28 mouse cellular contexts compared by ENCODE assay signal in genomic region chr3:25707380-25707779, GRCm38 (mm10).
"Had no signal": no experiment of that assay in that cellular context is flagged by ENCODE, and none has a peak within 500 bp of the region (broad histone marks: within the 10 kb centered on the region; RNA-seq: fewer than 3 reads in every experiment).

No protein-coding gene starts in this region.

- H3K4me1 ChIP-seq: embryonic facial prominence, embryonic 10.5 days; embryonic facial prominence, embryonic 12.5 days; embryonic facial prominence, embryonic 13.5 days; embryonic facial prominence, embryonic 15.5 days; forebrain, embryonic 10.5 days; forebrain, embryonic 12.5 days; forebrain, embryonic 13.5 days; forebrain, embryonic 15.5 days had no signal

- H3K27me3 ChIP-seq: embryonic facial prominence, embryonic 12.5 days; embryonic facial prominence, embryonic 13.5 days; embryonic facial prominence, embryonic 15.5 days; forebrain, embryonic 12.5 days; forebrain, embryonic 13.5 days; forebrain, embryonic 15.5 days had no signal

- H3K4me2 ChIP-seq: embryonic facial prominence, embryonic 12.5 days; embryonic facial prominence, embryonic 13.5 days; embryonic facial prominence, embryonic 15.5 days; forebrain, embryonic 12.5 days; forebrain, embryonic 13.5 days; forebrain, embryonic 15.5 days had no signal

- H3K36me3 ChIP-seq: embryonic facial prominence, embryonic 10.5 days; embryonic facial prominence, embryonic 12.5 days; embryonic facial prominence, embryonic 13.5 days; embryonic facial prominence, embryonic 15.5 days; forebrain, embryonic 10.5 days; forebrain, embryonic 12.5 days; forebrain, embryonic 15.5 days had no signal

- DNase-seq: cerebellum, adult 8-10 months; cerebellum, adult 9-10 months; cerebellum, adult 9-11 months; cerebellum, postnatal 10 days; cerebellum, postnatal 14 days; cerebellum, postnatal 25 days; cerebellum, postnatal 36 days; embryo, embryonic 11 days; forebrain, postnatal 0 days; gastrocnemius, adult 2 months; gastrocnemius, postnatal 10 days; gastrocnemius, postnatal 14 days; gastrocnemius, postnatal 25 days; gastrocnemius, postnatal 36 days; heart, adult 11 months; heart, adult 18-20 months; heart, adult 2 months had no signal

- H3K9ac ChIP-seq: embryonic facial prominence, embryonic 12.5 days; embryonic facial prominence, embryonic 13.5 days; embryonic facial prominence, embryonic 15.5 days; forebrain, embryonic 12.5 days; forebrain, embryonic 13.5 days; forebrain, embryonic 15.5 days; forebrain, postnatal 0 days had no signal

- H3K4me3 ChIP-seq: embryonic facial prominence, embryonic 10.5 days; embryonic facial prominence, embryonic 12.5 days; embryonic facial prominence, embryonic 13.5 days; embryonic facial prominence, embryonic 15.5 days; erythroblast, embryonic 14.5 days; forebrain, embryonic 10.5 days; forebrain, embryonic 12.5 days; forebrain, embryonic 13.5 days; forebrain, embryonic 15.5 days; gastrocnemius, adult 2 months; heart, adult 2 months had no signal

- H3K27ac ChIP-seq: embryonic facial prominence, embryonic 10.5 days; embryonic facial prominence, embryonic 12.5 days; embryonic facial prominence, embryonic 13.5 days; embryonic facial prominence, embryonic 15.5 days; forebrain, embryonic 10.5 days; forebrain, embryonic 12.5 days; forebrain, embryonic 13.5 days; forebrain, embryonic 15.5 days; gastrocnemius, adult 2 months; heart, adult 2 months had no signal

- H3K9me3 ChIP-seq: embryonic facial prominence, embryonic 10.5 days; embryonic facial prominence, embryonic 12.5 days; embryonic facial prominence, embryonic 13.5 days; embryonic facial prominence, embryonic 15.5 days; forebrain, embryonic 10.5 days; forebrain, embryonic 12.5 days; forebrain, embryonic 13.5 days; forebrain, embryonic 15.5 days had no signal

- ATAC-seq: forebrain, embryonic 13.5 days; forebrain, embryonic 14.5 days; forebrain, embryonic 15.5 days; forebrain, embryonic 16.5 days; forebrain, postnatal 0 days had no signal
